Mouse (Mus musculus) frontal cortex, adult 2 months (tissue): ENCODE results near the gene Pde7b. TPM values are rescaled to one million over a fixed set of nuclear protein-coding genes. Genes with fewer than 3 reads are reported as not detected.
"Not testable (repeated sequence)": the region's sequence is repeated elsewhere in the genome, so short reads cannot be mapped to it uniquely, and the experiment has no call there.

ENCODE experiments used
- DNase-seq, 2 experiments: peaks; one replicate each; pipeline ENCODE4 v3.0.0; 2022; ENCODE audit warnings: low spot score in 1 of 2; ENCODE audit errors: extremely low spot score in 1 of 2
- polyA plus RNA-seq: library from polyadenylated mRNA; depleted of rRNA; stranded (reverse); fragments of >200 nt; gene quantifications from 2 replicates; pipeline ENCODE4 v1.2.3, GENCODE M21; 2012

The Pde7b gene
- polyA plus RNA-seq, 1 experiment: 12.9 TPM

DNA sequence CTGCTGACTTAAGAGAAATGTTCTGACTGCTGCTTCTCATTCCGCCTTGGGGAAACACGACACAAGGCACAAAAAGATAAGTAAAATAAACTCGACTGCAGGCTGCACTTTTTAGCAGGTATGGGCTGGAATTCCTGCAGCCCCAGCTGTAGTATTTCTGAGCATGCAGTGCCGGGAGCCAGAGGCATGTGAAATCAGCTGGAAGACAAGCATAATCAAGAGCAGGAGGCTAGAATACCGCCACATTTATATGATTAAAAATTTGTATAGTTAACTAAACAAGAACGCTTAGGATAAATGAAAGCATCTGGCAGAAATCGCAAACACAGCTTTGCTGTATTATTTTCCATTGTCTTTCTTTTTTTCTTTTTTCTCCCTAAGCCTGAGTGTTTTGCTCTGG is 168.4 kb downstream of the Pde7b start:
- no peak for DNase-seq

DNA sequence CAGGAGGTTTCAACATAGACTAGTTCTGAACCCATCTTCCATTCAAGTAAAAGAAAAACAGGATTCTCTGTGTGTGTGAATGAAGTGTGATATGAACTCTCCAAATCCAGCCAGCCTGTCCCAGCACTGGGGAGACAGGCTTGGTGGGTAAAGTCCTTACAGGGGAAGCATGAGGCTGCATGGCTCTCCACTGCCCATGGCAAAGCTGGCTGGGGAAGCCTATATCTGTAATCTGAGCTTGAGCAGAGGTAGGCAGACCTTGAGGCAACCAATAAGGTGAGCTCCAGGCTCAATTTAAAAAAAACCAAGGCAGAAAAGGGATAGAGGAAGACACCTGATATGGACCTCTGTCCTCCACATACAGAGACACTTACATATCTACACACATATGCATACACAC is 173.5 kb downstream of the Pde7b start:
- no peak for DNase-seq

DNA sequence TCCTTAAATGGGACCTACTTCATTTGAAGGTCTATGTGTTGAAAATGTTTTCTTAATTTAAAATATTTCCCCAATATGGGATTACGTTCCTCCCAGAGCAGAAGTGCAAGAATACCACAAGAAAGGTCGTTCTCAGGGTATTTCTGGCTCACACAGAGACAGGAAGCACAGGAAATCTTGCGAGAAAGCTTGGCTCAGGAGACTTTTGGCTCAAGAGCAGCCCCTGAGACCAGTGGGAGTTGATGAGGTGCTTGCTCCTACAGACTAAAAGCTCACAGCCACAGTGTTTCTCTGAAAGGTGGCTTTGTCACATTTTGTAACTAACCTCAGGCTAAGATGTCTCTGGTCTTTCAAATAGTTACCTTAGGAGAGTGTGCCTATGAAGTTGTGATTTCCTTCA is 174.1 kb downstream of the Pde7b start:
- no peak for DNase-seq

DNA sequence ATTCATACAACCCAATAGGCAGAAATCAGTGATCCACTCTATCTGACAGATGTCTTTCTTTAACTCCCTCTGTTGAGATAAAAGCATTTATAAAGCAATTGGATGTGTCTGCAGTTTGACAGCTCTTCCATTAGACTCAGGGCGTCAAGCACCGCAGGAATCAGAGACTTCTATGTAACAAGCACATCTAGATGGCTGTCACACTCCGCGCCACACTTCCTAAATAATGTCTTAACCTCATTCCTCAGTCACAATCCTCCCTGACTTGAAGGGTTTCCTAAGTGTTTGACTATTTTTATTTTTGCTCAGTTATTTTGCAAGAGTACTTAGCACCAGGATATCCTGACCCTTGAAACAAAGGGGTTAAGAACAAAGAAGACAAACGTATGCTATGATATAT is 174.7 kb downstream of the Pde7b start:
- no peak for DNase-seq

DNA sequence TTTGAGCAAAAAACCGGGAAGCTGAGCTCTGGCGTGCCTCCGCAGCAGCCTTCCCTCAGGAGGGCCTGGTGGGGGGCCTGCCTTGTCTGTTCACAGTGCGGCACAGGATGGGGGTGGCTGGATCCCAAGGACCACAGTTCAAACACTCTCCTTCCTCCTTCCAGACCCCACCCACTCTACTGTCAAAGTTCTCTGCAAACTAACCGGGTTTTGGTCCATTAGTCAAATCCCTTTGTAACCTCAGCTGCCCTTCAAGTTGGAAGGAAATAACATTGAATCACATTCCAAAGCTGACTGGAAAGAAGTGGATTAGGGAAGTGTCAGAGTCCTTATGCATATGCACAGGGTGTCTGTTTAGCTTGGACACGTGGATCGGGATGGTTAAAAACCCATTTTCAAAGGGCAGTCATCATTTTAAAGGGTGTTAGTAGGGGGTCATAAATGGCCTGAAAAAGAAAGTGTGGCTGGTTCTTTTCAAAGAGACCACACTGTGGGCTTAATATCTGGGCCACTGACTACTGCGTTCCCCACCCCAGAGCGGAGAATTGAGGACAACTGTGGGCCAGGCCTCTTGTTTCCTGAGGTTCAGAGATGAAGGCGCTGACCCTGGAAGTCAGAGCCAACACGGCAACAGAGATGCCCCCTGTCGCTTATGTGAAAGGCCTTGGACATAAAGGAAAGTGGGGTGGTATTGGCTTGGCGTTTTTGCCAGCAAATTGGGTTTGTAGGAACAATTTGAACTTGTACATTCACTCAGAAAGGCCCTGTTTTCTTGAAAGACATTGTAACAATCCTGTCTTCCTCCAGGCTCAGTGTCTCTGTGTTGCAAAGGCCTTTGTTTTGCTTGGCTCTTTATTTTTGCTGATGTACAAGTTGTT is 175.8 kb downstream of the Pde7b start:
- DNase-seq: no peak

DNA sequence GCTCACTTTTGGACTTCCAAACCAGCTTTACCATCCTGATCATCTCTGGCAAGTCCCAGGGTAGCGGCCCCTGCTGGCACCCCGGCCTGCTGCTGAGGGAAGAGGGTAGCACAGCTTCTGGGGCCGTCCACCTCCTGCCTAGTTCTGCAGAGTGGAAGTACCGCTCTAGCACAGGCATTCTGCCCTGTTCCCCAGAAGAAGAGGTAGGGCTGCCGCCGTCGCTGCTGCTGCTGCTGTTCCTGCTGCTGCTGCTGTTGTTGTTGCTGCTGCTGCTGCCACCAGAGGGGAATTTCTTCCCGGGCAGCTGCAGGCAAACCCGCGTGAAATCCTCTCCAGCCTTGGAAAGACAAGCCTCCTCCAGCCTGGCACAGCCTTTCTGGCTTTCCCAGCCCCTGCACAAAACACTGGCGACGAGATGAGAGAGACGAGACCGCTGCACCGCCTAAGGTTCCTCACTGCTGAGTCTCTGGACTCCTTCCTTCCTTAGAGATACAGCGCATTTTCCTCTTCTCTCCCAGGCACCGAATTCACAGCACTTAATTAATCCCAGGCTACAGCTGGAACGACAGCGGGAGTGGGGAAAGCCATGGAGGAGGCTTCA is 176.8 kb downstream of the Pde7b start:
- peak in 1 of 2 experiments; percentile 45 for DNase-seq

DNA sequence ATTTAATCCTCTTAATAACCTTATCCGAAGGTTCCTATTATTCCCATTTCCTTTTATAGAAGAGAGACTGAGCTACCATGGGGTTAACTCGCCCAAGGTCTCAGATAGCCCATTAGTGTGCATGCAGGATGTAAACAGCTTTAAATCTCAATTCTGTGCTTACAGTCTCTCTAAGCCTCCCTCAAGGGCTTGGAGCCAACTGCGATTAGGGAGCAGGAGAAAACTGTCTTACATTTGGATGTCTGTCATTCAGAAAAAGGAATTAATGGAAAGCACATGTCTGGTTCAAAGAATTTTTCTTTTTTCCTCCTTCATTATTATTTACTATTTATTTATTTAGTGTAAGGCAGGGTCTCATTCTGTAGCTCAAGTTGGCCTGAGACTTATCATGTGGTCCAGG is 181.8 kb downstream of the Pde7b start:
- no peak for DNase-seq

DNA sequence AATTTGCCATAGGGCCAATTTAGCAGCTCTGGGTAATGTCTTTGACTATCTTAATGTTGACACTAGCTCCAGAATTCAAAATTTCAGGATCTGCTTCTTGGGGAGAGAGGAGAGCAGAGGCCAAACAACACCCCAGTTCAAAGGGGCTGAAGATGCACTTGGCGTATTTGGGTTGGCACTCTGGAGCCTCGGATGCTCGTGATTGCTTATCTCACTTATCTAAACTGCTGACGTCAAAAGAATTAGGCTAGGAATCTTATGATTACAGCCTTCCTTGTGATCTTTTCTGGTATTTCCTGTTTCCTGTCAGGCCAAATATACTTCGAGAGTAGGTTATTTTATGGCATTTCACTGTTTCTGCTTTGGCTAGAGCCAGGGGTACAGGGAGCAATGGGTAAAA is 191.1 kb downstream of the Pde7b start:
- DNase-seq: no peak

DNA sequence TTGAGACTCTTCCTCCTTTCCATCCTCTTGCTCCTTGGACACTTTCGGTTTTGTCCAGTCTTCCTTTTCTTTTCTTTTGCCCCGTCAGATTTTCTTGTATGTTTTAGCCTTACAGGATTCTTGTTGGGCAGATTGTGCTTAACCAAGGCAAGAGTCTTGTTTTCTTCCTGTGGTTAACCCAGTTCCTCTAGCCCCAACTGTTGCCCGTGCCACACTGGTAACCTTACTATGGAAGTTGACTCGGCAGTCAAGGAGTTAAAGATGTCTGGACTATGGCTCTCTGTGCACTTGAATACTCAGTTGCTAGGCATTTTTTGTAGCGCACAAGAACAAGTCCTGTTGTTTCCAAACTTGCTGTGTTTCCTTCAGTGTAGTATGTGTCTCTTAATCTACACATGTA is 193.0 kb downstream of the Pde7b start:
- no peak for DNase-seq

DNA sequence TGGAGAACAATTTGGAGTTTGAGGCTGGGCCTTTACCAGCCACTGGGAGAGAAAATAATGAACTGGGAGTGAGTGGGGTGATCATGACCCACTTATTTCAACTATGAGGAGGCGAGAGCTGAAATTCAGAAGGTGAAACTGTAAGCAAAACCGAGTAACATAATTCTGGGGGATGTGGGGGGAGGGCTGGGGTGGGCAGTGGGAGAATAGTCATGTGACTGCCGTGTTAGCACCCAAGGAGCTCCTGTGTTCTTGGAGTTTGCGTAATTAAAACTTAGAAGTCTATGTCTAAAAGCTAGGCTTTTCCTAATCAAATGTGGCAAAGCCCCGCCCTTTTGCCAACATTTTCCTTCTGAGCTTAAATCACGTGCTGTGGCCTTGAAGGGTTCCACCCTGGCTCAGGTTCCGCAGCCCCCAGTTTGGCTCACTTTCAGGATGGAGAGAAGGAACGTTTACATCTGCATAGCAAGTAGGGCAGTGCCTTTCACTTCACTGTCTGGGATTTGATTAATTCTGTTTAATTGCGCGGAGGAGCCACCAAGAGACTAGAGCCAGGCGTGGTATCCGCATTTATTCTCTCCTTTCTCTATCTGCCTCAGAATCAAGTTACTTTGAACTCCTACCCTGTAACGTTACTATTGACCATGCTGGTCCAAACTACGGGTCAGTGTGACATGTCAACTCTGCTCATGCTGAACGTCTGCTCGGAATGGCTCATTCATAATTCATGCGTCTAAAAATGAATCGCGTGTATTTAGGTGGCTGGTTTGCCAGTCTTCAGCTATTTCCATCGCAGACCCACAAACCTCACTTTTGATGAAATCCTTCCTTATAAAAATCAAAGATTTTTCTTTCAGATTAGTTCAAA is 196.1 kb downstream of the Pde7b start:
- peak in 1 of 2 experiments; percentile 49 for DNase-seq

DNA sequence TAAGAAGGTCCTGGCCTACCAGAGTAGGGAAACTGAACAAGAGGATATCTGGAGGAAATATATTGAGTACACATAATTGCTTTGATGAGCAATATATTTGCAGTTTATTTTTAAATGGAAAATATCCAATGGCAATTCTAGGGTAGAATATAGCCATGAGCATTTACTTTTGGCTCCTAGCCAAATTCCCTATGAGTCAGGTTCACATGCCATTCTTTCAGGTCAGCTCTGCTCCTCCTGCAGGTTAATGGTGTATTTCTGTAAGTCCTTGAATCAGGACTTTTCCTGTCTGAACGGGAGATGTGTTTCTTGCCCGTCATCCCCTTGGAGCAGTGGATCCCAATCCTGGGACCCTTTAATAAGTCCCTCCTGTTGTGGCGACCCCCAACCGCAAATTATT is 197.1 kb downstream of the Pde7b start:
- no peak for DNase-seq

DNA sequence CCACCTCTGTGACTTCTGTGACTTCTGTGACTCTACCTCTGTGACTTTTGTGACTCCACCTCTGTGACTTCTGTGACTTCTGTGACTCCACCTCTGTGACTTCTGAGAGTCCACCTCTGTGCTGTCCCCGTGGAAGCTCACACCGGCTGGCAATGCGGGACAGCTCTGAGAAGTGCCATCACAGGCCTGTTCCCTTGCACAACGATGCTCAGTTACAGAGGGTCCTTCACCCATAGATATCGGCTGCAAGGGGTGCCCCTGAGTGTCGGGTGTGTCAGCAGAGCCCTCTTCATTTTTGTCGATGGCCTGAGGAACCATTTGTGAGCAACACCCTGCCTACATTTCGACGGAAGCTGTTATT is 206.4 kb downstream of the Pde7b start:
- no peak for DNase-seq

DNA sequence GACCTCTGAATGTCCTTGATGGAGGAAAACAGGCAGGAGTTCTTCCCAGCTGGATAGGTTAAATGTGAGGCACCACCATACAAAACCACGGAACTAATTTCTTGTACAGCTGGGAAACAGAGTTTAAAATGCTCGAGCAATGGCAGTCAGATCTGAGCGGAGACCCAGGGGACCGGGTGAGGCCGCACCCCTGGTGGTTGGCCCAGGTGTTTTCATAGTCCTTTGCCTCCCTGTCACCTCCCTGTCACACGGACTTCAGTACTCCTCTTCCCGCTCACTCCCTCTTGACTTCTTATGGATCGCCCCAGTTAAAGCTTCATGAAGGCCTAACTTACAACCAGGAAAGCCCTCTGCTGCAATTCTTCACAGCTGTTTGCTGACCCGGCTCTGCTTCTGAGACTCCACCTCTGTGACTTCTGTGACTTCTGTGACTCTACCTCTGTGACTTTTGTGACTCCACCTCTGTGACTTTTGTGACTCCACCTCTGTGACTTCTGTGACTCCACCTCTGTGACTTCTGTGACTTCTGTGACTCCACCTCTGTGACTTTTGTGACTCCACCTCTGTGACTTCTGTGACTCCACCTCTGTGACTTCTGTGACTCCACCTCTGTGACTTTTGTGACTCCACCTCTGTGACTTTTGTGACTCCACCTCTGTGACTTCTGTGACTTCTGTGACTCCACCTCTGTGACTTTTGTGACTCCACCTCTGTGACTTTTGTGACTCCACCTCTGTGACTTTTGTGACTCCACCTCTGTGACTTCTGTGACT is 206.9 kb downstream of the Pde7b start:
- DNase-seq: not testable (repeated sequence)

DNA sequence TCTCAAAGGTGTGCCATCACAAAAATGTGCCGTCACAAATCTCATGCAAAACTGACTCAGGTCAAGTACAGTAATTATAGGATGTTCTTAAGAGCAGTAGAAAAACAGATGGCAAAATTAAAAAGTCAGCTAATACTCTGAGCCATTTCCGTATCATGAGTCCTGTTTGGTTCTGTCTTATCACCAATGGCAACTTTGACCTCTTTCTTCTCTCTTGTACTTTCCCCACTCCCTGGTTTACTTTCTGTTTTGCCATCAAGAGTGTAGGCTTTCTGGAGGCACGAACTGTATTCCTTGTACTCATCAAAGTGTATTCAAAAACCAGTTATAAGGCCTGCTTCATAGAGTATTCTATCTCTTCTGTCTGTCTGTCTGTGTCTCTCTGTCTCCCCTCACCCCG is 211.0 kb downstream of the Pde7b start:
- DNase-seq: no peak

DNA sequence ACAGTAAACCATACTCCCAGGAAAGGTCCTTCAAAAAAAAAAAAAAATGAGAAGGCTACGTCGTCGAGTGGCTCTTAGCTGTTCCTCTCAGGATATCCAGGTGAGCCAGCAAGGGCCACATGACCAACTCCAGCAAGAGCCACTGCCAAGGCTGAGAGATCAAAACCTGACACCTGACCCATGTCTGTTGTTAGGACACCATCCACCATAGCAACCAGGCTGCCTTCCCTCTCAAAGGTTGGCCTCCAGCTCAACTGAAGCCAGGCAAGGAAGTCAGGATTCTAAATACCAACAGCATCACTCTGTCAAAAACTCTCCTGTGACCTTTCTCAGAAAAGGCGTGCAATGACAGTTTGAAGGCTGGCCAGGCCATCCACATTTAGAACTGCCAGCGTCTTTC is 211.4 kb downstream of the Pde7b start:
- DNase-seq: no peak

DNA sequence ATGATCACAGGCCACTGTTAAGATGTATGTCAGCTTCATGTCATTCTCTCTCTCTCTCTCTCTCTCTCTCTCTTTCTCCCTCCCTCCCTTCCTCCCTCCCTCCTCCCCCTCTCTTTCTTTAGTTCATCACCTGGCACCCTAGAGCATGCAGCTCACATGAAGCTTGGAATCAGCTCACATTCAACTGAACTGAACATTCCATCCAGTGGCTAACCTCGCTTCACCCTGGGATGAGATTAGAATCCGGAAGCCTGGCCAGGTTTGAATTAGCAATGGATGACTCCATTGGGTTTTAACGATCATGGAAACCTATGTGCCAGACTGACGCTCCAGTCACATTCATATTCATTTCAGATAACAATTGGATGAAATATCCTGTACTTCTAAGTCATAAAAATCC is 215.1 kb downstream of the Pde7b start:
- DNase-seq: no peak

DNA sequence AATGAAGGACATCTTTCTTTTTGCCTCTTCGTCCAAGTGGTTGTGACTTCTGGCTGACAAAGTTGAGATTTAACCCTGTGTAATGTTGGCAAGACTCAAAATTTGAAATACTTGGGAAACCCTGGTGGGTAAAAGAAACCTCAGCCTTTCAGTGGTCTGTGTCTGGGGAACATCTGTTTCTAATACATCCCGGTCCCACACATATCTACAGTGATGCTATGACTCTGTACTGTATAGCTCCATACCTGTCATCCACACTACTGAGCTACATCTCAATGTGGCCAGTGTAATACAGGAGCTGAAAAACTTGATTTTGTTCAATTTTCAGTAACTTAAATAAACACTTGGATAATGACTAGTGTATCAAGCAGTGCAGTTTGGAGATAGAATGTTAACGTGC is 216.4 kb downstream of the Pde7b start:
- no peak for DNase-seq

DNA sequence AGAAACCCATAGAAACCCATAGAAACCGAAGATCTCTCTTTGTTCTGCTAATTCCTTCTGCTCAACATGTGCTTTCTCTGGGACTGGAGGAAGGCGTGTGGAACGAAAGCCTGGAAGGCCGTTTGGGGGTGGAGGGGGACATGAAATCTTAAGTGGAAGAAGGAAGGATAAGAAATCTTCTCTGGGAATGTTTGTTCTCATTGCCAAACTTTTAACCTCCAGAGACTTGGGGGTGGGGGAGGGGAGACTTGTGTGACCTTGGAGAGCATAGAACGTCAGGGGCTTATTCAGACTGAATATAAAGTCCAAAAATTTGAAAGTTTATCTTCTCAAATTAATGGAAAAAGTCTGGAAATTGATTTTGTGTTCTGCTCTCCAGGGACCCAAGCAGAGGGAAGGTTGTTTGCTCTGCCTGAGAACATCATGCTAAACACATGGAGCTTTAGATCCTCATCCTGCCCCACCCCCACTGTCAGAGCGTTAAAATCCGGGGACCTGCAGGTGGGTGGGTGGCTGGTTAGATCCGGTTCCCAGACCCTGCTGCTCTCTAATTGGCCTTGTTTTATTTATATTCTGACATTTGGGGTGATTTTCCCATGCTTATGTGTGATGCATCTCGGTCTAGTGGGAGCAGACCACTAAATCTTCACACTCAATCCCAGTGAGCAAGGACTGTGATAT is 217.0 kb downstream of the Pde7b start:
- DNase-seq: no peak

DNA sequence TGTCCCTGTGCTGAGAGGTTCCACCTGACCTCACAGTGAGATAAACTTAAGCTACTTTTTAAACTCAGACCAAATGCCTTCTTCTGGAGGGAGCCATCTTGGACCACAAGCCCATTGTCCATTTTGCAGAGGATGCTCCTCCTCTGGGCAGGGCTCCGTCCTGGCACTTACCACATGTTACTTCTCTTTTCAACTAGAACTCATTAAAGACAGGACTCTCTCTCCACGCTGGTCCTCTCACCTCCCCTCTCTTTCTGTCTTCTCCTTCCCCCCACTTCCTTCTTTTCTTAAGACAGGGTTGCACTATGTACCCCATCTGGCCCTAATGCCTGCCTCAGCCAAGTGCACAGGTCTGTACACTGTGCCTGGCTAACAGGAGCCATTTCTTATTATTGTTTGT is 217.8 kb downstream of the Pde7b start:
- no peak for DNase-seq

DNA sequence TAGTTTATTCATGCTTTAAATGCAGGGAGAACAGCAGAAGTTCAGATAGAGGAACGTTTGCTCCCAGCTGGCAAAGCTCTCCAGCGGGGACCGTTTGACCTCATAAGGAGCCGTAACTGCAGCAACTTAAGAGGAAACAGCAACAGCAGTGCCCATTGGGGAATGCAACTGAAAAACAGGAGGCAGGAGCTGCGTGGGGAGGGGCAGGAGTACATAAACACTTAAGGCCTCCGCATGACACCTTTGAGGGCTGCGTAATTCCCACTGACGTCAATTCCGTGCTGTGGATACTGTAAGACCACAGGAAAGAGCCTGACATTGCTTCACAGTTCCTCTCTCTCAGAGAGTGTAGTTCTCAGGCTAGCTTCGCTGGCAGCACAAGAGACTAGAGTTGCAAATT is 219.4 kb downstream of the Pde7b start:
- no peak for DNase-seq
